Mouse (Mus musculus): ENCODE measurements around the gene Gm28305. TPM values are rescaled to one million over a fixed set of nuclear protein-coding genes. Genes with fewer than 3 reads are reported as not detected.
A peak's percentile ranks its signal among the peaks of the same experiment; 100 is the strongest.

Gm28305 gene
- polyA plus RNA-seq, 1 experiment from 2014 or later, result not detected

DNA sequence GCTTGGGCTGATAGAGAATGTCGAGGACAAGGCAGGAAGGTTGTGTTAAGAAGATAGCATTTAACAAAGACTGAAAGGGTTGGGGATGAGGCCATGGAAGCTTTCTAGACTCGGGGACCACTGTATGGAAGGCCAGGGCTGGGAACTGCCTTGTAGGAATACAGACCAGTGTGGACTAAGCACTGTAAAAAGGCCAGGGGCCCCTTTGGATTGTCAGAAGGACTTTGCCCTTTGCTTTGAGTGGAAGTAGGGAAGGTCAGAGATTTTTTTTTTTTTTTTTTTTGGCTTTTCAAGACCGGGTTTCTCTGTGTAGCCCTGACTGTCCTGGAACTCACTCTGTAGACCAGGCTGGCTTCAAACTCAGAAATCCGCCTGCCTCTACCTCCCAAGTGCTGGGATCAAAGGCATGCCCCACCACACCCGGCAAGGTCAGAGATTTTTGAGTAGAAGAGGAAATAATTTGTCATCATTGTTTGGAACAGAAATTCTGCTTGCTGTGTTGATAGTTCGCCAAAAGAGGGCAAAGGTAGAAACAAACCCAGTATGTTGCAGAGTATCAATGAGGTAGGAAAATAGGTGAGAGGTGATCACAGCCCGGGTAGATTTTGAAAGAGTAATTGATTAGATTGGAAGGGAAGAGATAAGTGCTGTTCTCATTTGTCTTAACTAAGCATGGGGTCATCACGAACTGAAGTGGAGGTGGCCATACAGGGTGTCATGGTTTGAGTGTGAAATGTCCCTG is 30.6 kb downstream of the Gm28305 start:
- no peaks in the 10 kb centered on the region for H3K4me1 ChIP-seq
- no peak overlapping the region for H3K4me3 ChIP-seq
- H3K9me3 ChIP-seq, result no peaks in the 10 kb centered on the region
- H3K9ac ChIP-seq, result no peak overlapping the region
- WGBS, result 79% methylated on average over 8 of the region's 8 CpGs
- H3K27me3 ChIP-seq, result no peaks in the 10 kb centered on the region
- no peaks in the 10 kb centered on the region for H3K36me3 ChIP-seq
- no peak overlapping the region for H3K27ac ChIP-seq
- no peak for ATAC-seq (ENCODE audit: insufficient number of reproducible peaks, insufficient read depth, low FRiP score, low TSS enrichment, low read depth)
- no peak overlapping the region for H3K4me2 ChIP-seq

DNA sequence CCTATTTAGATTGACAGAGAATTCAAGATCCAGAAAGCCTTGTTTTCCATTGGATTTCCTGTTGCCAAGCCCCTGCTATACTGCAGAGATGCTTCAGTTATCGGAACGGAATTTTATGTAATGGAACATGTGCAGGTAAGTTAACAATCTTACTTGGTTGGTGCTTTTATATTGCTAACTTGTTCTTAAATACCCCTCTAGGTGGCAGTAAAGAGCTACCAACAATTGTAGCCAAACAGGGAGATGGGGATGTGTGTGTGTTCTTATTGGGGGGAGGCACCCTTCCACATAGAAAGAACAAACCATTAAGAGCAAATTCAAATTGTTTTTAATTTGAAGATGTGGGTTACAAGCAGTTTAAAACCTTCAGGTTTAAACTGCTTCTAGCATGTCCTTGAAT is 35.3 kb downstream of the Gm28305 start:
- Histone ChIP-seq H3K9ac (no peak overlapping the region), H3K36me3 (no peaks in the 10 kb centered on the region), H3K4me3 (no peak overlapping the region), H3K4me1 (no peaks in the 10 kb centered on the region), H3K27ac (no peak overlapping the region), H3K4me2 (no peak overlapping the region), H3K27me3 (no peaks in the 10 kb centered on the region), H3K9me3 (no peaks in the 10 kb centered on the region)
- 64% methylated on average over 2 of the region's 2 CpGs for WGBS
- no peak for ATAC-seq (ENCODE audit: insufficient number of reproducible peaks, insufficient read depth, low FRiP score, low TSS enrichment, low read depth)

DNA sequence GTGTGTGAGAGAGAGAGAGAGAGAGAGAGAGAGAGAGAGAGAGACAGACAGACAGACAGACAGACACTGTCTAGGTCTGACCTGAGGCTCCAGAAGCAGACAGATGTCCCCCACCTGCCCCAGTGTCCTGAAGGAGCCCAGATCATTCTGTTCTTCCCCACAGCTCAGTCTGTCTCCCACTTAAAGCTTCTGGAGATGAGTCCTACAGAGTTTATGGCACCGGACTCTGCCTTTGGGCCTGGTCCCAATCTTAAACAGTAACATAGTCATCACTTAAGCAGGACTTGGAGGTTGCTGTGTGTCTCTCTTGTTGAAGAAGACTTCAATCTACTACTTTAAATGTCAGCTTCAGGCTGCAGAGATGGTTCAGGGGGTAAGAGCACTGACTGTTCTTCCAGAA is 38.3 kb downstream of the Gm28305 start:
- ATAC-seq (ENCODE audit: insufficient number of reproducible peaks, insufficient read depth, low FRiP score, low TSS enrichment, low read depth), result no peak
- WGBS, result 91% methylated on average over 1 of the region's 1 CpGs
- H3K36me3 ChIP-seq, result no peaks in the 10 kb centered on the region
- H3K9me3 ChIP-seq, result no peaks in the 10 kb centered on the region
- H3K4me2 ChIP-seq, result no peak overlapping the region
- no peaks in the 10 kb centered on the region for H3K4me1 ChIP-seq
- no peak overlapping the region for H3K27ac ChIP-seq
- no peak overlapping the region for H3K4me3 ChIP-seq
- no peak overlapping the region for H3K9ac ChIP-seq
- no peaks in the 10 kb centered on the region for H3K27me3 ChIP-seq

- Histone ChIP-seq H3K27ac (no peak overlapping the region), H3K9me3 (no peaks in the 10 kb centered on the region), H3K4me3 (no peak overlapping the region), H3K4me1 (no peaks in the 10 kb centered on the region), H3K4me2 (no peak overlapping the region), H3K36me3 (0 out of 2 replicates have a peak, but pooled peaks cover 4% of the 10 kb centered on the region), H3K27me3 (no peaks in the 10 kb centered on the region), H3K9ac (no peak overlapping the region)
- 41% methylated on average over 5 of the region's 5 CpGs for WGBS
- no peak for ATAC-seq (ENCODE audit: insufficient number of reproducible peaks, insufficient read depth, low FRiP score, low TSS enrichment, low read depth)
Observed at GRCm38 (mm10) chr9:104079379-104079778, 38.9 kb downstream of the Gm28305 start.

DNA sequence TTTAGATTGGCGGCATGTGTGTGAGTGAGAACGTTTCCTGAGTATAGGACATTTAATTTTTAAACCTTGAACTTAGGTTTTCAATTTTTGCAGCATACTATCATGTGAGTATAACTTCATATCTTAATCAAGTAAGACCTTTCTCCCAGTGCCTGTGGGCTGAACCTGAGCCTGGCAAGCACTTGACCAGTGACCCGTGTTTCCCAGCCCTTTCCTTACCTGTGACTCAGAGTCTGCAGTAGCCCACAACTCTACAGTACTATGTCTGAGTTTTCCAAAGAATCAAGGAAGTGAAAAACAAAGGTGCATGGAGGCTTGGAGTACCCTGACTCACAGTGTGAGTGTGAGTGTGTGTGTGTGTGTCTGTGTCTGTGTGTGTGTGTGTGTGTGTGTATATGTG is 39.6 kb downstream of the Gm28305 start:
- H3K27me3 ChIP-seq, result no peaks in the 10 kb centered on the region
- 0 out of 2 replicates have a peak, but pooled peaks cover 9% of the 10 kb centered on the region for H3K36me3 ChIP-seq
- no peak overlapping the region for H3K27ac ChIP-seq
- no peak overlapping the region for H3K4me2 ChIP-seq
- H3K9ac ChIP-seq, result no peak overlapping the region
- H3K4me3 ChIP-seq, result no peak overlapping the region
- no peak for ATAC-seq (ENCODE audit: insufficient number of reproducible peaks, insufficient read depth, low FRiP score, low TSS enrichment, low read depth)
- WGBS, result 67% methylated on average over 3 of the region's 3 CpGs
- H3K9me3 ChIP-seq, result no peaks in the 10 kb centered on the region
- H3K4me1 ChIP-seq, result no peaks in the 10 kb centered on the region

DNA sequence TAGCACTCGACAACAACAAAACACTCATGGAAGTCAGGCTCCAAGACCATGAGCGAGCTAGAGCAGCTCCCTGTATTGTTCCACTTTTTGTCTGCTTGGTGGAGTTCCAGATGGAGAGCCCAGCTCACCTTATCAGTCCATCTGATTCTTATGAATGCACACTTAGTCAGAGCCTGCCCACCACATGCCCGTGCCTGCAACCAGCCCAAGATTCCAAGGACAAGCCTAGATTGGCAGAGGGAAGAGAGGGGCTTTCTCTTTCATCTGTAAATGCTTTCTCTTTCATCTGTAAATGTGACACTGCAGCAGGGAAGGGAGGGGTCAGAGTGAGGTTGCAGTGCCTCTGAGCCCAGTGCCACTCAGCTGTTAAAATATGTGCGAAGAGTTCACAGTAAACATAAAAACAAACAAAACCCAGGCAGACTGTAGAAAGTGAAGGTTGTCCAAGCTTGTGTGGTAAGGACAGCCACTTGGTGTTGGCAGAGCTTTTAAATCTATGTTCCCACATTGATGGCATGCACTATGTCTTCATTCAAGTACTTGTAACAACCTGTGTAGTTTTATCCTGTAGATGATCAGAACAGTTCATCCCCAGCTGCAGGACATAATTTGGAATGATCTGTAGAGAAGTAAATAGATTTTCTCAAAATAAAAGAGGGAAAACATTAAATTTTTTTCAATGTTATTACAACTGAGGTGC is 45.4 kb downstream of the Gm28305 start:
- WGBS, result 62% methylated on average over 4 of the region's 4 CpGs
- H3K4me1 ChIP-seq, result peaks cover 12% of the 10 kb centered on the region
- H3K4me3 ChIP-seq, result no peak overlapping the region
- no peak overlapping the region for H3K4me2 ChIP-seq
- H3K36me3 ChIP-seq, result 0 out of 2 replicates have a peak, but pooled peaks cover 9% of the 10 kb centered on the region
- ATAC-seq (ENCODE audit: insufficient number of reproducible peaks, insufficient read depth, low FRiP score, low TSS enrichment, low read depth), result 0 out of 2 replicates have a peak, but pooled peaks have one; percentile 69
- peak overlapping the region; percentile 17; the same call in 1 of the 2 replicates for H3K27ac ChIP-seq
- no peak overlapping the region for H3K9ac ChIP-seq
- H3K9me3 ChIP-seq, result no peaks in the 10 kb centered on the region
- H3K27me3 ChIP-seq, result no peaks in the 10 kb centered on the region

- H3K36me3 ChIP-seq, result 0 out of 2 replicates have a peak, but pooled peaks cover 11% of the 10 kb centered on the region
- H3K27me3 ChIP-seq, result no peaks in the 10 kb centered on the region
- peak overlapping the region; percentile 14; the same call in 1 of the 2 replicates for H3K4me2 ChIP-seq
- peak overlapping the region; percentile 77 for H3K27ac ChIP-seq
- peaks cover 12% of the 10 kb centered on the region for H3K4me1 ChIP-seq
- H3K4me3 ChIP-seq, result no peak overlapping the region
- no peak for ATAC-seq (ENCODE audit: insufficient number of reproducible peaks, insufficient read depth, low FRiP score, low TSS enrichment, low read depth)
- 48% methylated on average over 8 of the region's 8 CpGs for WGBS
- no peak overlapping the region for H3K9ac ChIP-seq
- H3K9me3 ChIP-seq, result no peaks in the 10 kb centered on the region
Observed at GRCm38 (mm10) chr9:104088555-104088954, 48.1 kb downstream of the Gm28305 start.

DNA sequence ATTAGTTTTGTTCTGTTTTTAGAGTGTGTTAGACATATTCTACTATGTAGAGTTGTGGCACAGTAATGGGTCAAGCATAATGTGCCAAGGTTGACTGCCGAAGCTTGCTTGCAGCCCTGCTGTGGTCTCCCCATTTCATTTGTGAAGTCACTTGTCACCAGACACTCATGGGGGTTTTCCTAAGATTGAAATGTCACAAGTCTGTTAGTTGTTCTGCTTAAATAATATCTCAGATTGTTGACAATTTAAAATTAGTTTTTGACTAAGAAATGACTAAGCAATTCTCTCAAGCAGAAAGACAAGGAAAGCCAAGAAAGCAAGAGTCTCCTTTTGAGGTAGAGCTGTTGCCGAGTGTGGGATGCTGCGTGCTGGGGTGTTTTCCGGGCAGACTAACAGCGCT is 52.5 kb downstream of the Gm28305 start:
- Histone ChIP-seq H3K36me3 (0 out of 2 replicates have a peak, but pooled peaks cover 3% of the 10 kb centered on the region), H3K4me1 (peaks cover 12% of the 10 kb centered on the region), H3K4me3 (no peak overlapping the region), H3K27ac (no peak overlapping the region), H3K9ac (no peak overlapping the region), H3K27me3 (no peaks in the 10 kb centered on the region), H3K9me3 (no peaks in the 10 kb centered on the region), H3K4me2 (no peak overlapping the region)
- 92% methylated on average over 5 of the region's 5 CpGs for WGBS
- ATAC-seq (ENCODE audit: insufficient number of reproducible peaks, insufficient read depth, low FRiP score, low TSS enrichment, low read depth), result no peak

DNA sequence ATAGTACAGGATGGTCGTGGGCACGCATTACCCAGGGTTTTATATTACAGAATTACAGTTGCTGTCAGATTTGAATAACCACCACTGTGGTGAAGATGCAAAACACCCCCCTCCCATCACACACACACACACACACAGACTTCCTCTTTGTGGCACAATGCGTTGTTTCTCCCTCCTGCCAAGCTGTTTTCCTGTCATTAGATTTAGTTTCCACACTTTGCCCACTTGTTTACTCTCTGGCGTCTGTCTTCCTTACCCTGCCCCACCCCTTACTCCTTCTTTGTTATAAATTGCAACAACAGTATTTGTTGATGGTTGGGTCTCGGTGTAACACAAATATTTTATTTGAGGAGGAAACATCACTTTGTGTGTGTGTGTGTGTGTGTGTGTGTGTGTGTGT is 57.8 kb downstream of the Gm28305 start:
- Histone ChIP-seq H3K4me2 (no peak overlapping the region), H3K36me3 (peaks cover 5% of the 10 kb centered on the region; the same call in 1 of the 2 replicates), H3K27ac (no peak overlapping the region), H3K27me3 (no peaks in the 10 kb centered on the region), H3K4me1 (peaks cover 19% of the 10 kb centered on the region), H3K9ac (no peak overlapping the region), H3K9me3 (no peaks in the 10 kb centered on the region), H3K4me3 (no peak overlapping the region)
- ATAC-seq (ENCODE audit: insufficient number of reproducible peaks, insufficient read depth, low FRiP score, low TSS enrichment, low read depth), result no peak
- 58% methylated on average over 5 of the region's 5 CpGs for WGBS

DNA sequence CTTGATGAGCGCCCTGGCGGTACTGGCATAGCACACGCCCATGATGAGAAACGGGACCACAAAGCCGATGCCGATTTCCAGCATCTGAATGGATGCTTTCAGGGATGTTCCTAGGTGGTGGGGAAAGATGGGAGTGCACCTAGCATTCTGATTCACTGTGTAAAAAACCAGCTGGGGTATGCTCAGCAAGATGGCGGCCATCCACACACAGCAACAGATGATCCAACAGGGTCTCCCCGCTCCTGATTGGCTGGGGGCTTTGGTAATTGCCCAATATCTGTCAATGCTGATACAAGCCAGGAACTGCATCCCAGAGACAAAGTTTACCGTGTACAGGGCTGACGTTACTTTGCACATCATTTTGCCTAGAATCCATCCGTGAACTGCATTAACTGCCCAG is 58.6 kb downstream of the Gm28305 start:
- no peak overlapping the region for H3K4me2 ChIP-seq
- H3K9me3 ChIP-seq, result no peaks in the 10 kb centered on the region
- no peak for ATAC-seq (ENCODE audit: insufficient number of reproducible peaks, insufficient read depth, low FRiP score, low TSS enrichment, low read depth)
- no peaks in the 10 kb centered on the region for H3K27me3 ChIP-seq
- H3K36me3 ChIP-seq, result peaks cover 5% of the 10 kb centered on the region; the same call in 1 of the 2 replicates
- H3K4me1 ChIP-seq, result peaks cover 19% of the 10 kb centered on the region
- 93% methylated on average over 11 of the region's 11 CpGs for WGBS
- no peak overlapping the region for H3K4me3 ChIP-seq
- H3K27ac ChIP-seq, result no peak overlapping the region
- H3K9ac ChIP-seq, result no peak overlapping the region

- no peak overlapping the region for H3K9ac ChIP-seq
- H3K27ac ChIP-seq, result no peak overlapping the region
- ATAC-seq (ENCODE audit: insufficient number of reproducible peaks, insufficient read depth, low FRiP score, low TSS enrichment, low read depth), result no peak
- peaks cover 5% of the 10 kb centered on the region; the same call in 1 of the 2 replicates for H3K36me3 ChIP-seq
- 45% methylated on average over 7 of the region's 7 CpGs for WGBS
- no peaks in the 10 kb centered on the region for H3K9me3 ChIP-seq
- peaks cover 19% of the 10 kb centered on the region for H3K4me1 ChIP-seq
- no peak overlapping the region for H3K4me2 ChIP-seq
- H3K4me3 ChIP-seq, result no peak overlapping the region
- no peaks in the 10 kb centered on the region for H3K27me3 ChIP-seq
Observed at GRCm38 (mm10) chr9:104100822-104101221, 60.4 kb downstream of the Gm28305 start.

- H3K27me3 ChIP-seq, result no peaks in the 10 kb centered on the region
- H3K4me1 ChIP-seq, result peaks cover 19% of the 10 kb centered on the region
- WGBS, result 13% methylated on average over 3 of the region's 3 CpGs
- H3K9me3 ChIP-seq, result no peaks in the 10 kb centered on the region
- H3K4me3 ChIP-seq, result no peak overlapping the region
- H3K4me2 ChIP-seq, result no peak overlapping the region
- H3K27ac ChIP-seq, result no peak overlapping the region
- peaks cover 5% of the 10 kb centered on the region; the same call in 1 of the 2 replicates for H3K36me3 ChIP-seq
- ATAC-seq (ENCODE audit: insufficient number of reproducible peaks, insufficient read depth, low FRiP score, low TSS enrichment, low read depth), result no peak
- H3K9ac ChIP-seq, result no peak overlapping the region
Observed at GRCm38 (mm10) chr9:104101458-104101857, 61.0 kb downstream of the Gm28305 start.
